Mouse (Mus musculus) NIH3T3 (cell line): ENCODE data around the gene Chid1.

Experiments
- DNase-seq: peaks from one replicate; pipeline ENCODE4 v3.0.0-alpha.2; 2012; ENCODE audit warnings: low read depth

The Chid1 gene

DNA sequence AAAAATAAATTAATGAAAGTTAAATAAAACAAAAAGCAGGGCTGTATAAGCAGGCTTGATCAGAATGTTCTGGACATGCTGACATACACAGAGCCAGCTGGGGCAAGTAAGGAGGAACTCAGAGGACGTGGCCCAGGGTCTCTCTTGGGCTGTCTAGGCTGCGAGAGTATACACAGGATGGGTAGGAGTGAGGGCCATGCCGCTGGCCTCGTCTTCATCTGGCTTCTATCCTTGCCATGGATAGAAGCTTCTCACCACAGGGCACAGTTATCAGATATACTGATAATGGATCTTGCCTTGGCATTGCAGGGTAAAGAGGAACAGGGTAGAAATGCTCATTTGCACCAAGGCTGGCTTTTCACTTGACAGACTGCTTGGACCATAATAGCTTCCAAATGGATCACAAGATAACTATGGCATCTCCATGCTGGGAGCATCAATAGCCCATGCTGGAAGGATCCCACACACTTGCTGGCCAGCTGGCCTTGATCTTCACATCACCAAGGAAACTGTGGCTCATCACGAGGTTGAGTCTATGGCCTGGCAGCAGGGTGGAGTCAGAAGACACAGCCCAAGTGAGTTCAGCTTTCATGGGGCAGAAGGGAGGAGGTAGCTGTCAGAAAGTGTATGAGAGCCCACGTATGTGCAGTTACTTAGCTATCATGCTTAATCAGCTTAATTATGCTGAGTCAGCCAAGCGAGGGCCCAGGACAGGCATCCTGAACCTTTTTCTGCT, 37.7 kb downstream of the Chid1 start:
- DNase-seq: peak; percentile 33

DNA sequence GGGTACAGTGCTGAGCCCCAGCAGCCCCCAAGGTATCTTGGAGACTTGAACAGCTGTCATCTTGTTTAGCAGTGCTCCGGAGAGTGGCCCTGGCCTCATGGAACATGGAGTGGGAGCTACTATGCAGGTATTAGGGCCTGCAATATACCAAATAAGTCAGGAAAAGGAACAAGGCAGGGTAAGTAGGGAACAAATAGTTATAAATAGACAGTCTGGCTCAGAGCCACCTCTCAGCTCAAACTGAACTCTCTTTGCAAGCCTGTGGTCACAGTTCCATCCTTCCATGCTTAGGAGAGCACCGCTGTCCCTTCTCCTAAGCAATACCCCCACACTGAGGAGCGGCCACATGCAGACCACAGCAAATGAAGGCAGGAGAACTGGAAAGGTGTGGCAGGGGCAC, 42.1 kb downstream of the Chid1 start:
- peak; percentile 24 for DNase-seq

DNA sequence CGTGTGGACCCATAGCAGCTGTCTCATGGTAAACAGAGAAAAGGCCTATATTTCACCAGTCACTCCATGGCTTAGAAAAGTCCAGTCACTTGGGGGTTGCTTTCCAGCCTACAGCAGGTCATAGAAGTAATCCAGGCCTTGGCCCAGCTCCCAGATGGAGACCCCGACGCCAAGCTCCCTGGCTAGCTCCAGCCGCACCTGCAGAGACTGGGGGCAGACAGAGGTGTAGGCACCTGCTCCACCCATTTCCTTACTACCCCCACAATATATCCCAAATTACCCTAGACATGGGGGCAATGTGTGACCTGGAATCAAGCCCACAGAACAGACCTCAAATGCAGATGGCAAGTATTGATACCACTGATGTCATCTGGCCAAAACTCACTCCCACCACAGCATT, 43.7 kb downstream of the Chid1 start:
- no peak for DNase-seq

DNA sequence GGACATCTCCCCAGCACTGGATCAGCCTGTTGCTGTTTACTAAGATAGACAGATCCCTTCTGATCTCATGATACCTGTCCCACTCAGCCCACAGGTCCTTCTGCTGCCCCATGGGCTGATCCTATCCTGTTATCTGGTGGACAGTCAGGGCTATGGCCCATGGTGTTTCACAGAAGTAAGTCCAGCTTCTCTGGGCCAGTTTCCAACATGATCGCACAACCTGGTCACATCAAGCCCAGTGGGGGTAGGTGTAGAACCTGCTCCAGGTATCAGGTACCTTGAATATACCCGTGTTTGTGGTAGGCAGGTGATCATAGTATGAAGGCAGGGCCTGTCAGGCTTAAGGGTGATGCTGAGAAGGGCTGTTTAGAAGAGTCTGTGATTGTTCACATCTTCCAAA, 44.3 kb downstream of the Chid1 start:
- DNase-seq: no peak

DNA sequence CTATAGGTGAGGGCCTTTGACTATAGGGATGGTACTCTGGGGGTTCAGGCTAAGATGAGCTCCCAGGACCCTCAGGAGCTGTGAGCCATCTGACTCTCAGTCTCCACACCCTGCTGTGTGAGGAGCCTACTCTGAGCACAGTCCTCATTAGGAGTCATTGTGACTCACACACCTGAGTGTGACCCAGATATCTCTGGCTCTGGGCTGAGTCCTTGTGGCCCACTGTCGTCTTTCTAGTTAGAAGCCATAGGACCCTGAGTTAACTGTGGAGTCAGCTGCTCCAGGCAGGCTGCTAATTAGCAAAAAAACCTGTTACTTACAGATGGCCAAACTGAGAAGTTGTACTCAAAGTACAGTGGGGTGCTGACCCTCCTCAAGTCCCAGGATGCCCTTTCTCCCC, 45.9 kb downstream of the Chid1 start:
- no peak for DNase-seq

DNA sequence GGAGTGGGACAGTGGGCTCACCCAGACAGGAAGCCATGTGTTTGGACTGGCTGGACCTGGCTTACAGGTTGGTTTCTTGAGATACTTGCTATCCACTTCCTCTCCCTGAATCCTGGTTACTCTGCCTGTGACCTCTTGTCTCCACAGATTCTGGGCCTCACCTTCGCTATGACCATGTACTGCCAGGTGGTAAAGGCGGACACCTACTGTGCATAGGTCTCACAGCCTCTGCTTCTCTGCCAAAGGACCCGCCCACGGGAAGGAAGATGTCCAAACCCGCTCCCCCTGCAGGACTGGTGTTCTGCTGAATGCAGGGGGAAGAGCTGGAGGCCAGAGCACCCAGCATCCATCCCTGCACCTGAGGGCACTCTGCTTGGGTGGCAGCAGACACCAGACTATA, 46.9 kb downstream of the Chid1 start:
- no peak for DNase-seq

DNA sequence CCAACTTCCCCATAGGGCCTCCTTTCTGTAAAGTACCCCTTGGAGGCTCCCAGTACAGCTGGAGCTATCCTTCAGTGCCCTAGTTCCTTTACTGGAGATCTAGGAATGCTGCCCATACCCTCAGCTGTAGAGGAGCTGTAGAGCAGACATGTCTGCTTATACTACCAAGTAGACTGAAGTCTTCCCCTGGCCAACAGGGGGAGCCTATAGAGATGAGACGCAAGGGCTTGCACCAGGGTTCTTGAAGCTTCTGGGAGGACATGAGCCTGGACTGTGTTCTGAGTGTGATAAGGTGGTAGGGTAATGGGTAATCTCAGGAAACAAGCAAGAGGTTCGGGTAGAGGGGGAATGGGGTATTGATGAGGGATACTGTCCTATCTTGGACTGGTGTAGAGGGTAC, 48.5 kb downstream of the Chid1 start:
- DNase-seq: peak; percentile 32

DNA sequence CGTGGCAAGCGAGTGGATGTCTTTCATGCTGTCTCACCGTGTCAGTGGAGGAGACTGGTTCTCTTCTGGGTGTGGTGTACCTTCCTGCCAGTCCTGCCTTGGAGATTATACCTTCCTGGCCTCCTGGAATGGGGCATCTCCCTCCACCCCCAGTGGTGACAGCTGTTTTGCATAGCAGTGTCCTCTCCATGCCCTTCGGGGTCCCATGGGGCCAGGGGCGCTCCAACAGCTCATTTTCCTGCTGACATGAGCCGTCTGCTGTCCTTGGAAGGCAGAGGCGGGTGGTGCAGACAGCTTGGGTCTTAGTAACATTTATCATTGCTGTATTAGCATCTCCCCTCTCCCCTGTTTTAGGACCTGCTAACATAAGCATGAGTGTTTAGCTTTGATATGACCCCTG, 52.5 kb downstream of the Chid1 start:
- DNase-seq: no peak

DNA sequence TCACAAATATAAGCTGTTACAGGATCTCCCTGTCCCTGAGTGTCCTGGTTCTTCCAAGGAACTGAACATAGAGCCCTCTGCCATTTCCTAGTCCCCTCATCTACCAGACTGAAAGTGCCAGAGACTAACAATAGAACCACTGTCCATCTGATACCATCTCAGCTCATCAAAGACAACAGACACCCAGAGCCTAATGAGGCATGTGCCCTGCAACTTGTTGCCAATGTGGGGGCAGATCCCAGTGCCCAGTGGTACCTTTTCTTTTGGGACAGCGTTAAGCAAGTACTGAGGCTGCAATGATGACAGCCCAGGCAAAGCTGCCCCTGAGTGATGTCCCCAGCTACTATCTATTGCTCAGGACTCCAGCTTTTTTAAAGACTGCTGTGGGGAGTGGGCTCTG, 53.4 kb downstream of the Chid1 start:
- no peak for DNase-seq

DNA sequence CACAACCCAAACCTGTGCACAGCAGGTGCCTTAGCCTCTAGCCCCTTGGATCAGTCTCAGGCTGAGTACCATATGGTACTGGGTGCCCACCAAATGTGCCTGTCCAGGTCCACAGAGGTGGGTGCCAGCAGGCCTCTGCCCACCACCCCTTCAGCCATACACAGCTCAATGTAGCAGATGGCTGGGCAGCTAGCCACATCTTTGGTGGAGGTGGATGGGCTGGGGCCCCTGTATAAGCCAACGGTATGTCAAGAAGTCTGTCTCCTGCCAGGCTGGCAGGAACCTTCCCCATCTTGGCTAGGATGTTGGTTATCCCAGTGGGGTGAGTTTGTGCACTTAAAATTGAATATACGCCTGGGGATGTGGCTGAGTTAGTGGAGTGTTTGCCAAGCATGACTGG, 54.1 kb downstream of the Chid1 start:
- DNase-seq: no peak

DNA sequence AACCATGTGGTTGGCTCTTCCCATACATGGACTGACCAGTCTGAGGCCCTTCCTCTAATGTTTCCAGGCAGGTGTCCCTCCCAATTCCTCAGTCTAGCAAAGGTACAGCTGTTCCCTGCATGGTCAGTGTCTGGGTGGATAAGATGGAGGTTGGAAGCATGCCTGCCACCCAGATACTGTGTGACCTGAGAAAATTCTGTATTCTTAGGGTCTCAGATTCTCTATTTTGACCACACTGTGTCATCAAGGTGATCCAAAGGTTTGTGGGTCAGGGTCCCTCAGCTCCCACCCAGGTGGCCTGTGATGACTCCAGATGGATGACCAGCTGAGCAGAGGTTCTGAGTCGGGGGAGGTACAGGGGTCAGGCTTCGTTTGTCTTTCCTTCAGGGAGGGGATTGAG, 54.5 kb downstream of the Chid1 start:
- DNase-seq: no peak

DNA sequence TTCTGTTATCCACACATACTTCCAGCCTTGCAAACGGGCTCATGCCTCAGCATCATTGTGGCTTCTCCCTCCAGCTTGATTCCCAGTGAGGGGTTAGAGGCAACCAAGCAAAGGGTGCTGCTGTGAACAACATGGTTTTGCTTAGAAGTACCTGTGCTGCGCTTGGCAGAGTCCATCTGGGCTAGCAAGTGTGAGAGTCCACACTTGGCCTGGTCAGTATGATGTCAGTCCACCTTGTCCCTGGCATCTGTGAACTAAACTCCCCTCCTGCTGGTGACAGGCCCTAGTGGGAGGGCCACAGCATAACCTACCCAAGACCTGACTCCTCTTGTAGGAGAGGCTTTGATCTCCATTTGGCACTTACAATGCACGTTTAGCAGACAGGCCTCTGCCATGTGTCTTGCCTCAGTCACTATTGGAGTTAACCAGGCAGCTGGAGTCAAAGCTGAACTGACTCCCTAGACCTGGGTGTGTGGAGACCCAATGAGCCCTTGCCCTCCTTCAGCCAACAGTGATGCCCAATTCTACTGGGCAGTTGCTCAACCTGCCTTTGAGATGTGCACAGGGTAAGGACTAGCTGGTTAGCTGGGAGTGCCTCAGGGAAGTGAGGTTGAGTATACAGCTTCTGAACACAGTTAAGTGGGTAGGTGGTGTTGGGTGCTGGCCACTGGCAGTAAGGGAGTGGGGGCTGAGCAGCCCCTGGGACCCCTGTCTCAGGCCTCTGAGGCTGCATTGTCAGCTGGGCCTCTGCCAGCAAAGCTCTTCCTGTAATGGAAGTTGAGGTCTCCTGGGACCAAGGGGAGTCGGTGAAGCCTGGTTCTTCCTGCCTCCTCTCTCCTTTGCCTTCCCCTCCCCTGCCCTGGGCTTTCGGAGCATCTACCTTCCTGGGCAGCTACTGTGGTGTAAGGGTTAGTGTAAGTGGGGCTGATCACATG, 55.2 kb downstream of the Chid1 start:
- DNase-seq: no peak

DNA sequence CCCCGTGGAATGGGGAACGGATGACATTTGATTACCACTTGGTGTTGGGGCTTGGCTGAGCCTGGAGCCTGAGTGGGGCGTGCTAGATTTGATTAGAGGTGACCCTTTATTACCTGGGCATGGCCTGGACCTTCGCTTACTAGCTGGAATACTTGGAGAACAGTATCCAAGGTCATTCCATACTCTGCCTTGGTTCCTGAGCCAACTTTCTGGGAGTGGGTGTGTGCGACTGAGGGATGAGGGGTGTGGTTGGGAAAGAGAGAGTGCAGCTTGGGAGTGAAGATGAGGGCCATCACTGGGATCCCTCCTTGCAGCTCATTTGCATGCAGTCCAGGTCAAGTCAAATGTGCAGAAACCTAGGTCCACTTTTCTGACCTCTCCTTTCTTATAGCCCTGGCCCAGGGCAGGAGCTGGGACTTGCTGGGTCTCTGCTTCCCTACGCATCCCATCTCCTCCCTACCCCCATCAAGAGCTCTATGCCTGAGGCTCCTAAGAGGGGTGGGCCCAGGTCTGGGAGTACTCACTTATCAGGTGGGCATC, 56.5 kb downstream of the Chid1 start:
- DNase-seq: no peak

DNA sequence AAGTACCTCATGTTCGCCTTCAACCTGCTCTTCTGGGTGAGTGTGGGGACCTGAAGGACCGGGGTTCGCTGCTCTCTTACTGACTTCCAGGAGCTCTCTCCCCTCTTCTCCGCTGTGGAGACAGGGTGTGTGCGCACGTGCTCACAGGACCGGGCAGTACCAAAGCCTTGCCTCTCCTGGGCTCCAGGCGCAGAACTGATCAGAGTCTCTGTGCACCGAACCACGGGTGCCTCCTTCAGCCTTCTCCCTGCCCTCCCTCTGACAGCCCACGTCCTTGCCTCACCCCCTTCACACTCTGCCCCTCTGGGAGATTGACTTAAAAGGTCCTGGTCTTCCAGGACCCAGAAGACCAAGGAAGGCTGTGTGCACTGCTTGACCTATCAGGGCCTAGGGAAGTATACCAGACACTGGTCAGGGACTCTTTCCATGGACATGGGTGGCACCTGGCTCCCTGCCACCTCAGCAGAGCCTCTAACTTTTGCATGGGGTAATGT, 57.1 kb downstream of the Chid1 start:
- DNase-seq: no peak

DNA sequence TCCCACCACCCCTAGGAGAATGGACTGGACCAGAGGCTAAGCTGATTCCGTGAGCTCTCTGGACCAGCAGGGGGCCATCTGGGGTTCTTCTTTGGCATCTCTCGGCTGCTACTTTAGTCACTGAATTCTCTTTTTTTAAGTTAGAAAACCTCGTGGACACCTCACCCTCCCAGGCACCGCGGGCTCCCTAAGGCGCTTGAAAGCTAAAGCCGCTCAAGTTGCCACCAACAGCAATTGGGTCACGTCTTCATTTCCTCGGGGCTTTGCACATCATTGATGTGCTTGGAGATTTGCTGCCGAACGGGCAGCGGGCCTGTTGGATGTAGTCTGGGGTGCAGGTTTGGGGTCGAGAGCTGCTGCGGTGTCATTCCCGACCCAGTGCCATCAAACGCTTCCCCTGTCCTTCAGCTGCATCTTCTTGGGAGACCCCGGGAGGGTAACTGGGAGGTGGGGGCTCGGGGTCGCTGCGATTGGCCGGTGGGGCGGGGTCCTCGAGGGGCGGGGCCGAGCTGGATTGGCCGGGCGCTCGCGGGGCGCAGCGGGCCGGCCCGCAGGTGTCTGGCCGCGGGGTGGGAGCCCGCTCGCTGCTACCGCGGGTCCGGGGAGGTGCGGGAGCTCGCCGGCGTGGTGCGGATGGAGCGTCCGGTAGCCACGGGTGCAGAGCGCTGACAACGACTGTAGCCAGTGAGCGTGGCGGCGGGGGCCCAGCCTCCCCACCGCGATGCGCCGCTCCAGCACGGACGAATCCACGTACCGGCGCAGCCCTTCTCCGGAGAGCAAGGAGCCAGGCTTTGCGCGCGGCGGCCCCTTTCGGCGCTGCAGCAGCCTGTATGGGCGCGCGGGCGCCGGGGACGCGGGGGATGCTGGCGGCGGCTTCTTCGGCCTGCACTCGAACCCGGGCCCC, 57.9 kb downstream of the Chid1 start:
- DNase-seq: no peak

DNA sequence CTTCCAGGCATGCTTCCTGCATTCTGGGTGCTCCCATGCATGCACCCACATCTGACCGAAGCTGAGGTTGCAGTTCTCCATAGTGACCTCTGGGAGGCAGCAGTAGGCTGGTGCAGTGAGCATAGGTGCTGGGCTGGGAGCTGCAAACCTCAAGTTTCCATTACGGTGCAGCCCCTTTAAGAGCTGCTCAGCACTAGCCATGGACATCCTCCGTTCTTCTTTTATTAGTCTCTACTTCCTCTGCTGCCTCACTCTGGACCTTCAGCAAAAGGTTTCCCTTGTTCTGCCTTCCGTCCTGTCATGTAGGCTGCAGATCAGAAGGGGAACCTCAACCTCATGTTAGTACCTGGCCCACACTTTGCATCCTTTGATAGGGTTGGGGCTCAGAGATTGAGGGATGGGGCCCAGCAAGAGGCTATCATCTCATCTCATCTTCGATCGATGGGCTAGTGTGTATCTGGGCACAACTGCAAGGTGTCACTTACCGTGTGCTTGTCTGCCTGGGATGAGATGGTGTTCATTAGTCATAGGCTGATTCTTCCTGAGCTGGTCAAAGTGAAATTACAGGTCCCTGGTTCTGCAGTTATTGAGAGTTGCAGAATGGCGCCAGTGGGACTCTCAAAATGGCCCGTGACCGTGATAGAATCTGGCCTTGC, 58.7 kb downstream of the Chid1 start:
- DNase-seq: peak; percentile 77

DNA sequence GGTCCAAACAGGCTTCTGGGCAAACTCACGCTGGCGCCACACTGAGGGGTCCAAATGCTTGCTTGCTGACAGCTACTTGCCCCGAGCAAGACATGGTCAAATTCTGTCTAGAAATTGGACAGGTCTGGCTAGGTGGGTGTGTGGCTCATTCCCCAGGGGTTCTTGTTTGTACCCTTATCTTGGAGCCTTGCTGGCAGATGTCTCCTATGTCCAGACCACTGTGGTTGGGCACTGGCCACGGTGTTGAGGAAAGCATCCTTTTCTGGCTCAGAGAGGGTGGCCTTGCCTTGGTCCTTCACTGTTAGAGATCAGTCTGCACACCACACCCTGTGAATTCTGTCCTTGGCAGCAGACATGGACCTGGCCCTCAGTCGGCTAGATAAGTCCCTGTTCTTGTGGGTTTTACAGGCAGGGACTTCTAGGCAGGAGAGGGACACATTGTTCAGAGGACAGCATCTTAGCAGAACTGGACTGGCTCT, 61.3 kb downstream of the Chid1 start:
- no peak for DNase-seq

DNA sequence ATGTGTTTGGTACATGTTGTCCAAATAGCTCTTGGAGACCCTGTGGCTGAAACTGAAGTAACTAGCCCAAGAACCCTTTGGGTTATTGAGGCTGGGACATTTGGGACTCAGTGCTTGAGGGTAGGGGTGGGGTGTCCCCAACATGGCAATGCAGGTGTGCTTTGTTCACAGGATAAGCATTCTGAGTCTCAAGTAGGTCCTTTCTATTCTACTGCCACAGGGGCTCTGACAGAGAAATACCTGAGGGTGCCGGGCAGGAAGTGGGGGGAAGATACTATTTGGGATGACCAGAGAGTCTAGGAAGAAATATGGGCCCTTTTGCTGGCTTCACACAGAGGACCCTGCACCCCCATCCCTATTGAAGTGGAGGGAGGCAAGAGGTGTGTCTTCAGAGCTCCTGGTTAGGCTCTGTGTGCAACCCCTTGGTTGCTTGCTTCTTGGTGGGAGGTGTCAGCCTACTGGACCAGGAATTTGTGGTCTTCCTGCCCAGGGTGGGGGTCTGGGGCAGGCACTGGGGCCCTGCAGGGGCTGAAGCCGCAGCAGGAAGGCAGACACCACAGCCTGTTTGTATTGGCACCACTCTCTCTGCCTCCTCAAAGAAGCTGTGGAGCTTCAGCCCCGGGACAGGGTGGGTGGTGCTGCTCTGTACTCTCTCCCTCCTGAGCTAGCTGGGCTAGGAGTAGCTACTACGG, 61.9 kb downstream of the Chid1 start:
- peak; percentile 52 for DNase-seq

DNA sequence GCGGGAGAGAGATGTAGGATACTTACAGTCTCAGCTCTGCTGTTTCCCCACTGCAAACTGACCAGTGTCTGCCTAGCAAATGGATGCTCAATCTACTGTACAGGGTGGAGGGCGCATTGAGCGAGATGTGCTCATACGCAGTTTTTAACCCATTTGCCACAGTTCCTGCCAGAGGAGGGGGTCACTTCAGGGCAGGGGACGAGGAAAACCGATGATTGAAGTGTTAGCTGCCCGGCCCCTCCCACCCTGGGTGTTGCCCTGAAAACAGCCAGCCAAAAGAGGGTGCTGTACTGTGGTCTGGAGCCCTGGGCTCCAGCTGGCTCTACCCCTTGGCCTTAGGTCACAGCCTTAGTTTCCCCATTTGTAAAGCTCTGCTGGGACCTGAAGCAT, 62.7 kb downstream of the Chid1 start:
- DNase-seq: peak; percentile 76

DNA sequence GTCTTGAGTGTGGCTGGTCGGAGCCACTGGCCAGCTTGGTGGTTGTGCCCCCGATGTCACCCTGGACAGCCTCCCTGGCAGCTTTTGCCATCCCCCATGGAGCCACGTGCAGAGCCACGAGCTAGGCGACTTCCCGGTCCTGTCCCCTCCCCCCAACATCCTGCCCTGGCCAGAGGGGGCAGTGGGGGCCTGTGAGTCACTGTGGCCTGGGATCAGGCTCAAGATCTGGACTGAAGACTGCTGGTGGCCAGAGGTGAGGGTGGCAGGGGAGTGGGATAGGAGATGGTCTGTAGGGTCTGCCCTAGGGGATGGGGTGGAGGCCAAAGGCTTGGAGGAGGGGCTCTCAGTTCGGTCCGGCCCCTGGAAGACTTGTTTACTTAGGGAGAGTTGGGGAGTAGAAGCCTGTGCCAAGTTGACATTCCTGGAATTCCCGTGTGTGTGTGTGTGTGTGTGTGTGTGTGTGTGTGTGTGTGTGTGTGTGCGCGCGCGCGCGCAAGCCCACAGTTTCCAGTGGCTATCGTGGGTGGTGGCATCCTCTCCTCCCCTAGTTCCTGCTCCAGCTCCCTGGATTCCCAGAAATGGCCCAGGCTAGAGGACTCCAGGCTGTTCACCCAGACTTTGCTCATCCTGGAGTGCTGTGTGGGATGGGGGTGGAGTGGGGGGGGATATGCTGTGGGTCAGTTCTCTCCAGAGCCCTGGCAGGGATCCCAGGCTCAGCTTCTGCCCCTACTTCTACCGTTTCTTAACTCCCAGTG, 63.3 kb downstream of the Chid1 start:
- DNase-seq: peak; percentile 91
